Mouse (Mus musculus) c-Kit-positive CD71-positive TER-119-negative erythroid progenitor cells, embryonic 14.5 days (primary cell): ENCODE results near the gene 4930550C14Rik.

Experiments used
- DNase-seq: peaks from one replicate; pipeline ENCODE4 v3.0.0-alpha.2; 2013; ENCODE audit warnings: low read depth

4930550C14Rik gene

GRCm38 (mm10) chr9:53402291-53402711, at the start of gene 4930550C14Rik:
Gene 4930550C14Rik, plus strand, starts transcription at chr9:53402325.
- no peak for DNase-seq

- DNase-seq = no peak
These were observed 49.0 kb upstream of the 4930550C14Rik start for GRCm38 (mm10) chr9:53353161-53353560.

DNA sequence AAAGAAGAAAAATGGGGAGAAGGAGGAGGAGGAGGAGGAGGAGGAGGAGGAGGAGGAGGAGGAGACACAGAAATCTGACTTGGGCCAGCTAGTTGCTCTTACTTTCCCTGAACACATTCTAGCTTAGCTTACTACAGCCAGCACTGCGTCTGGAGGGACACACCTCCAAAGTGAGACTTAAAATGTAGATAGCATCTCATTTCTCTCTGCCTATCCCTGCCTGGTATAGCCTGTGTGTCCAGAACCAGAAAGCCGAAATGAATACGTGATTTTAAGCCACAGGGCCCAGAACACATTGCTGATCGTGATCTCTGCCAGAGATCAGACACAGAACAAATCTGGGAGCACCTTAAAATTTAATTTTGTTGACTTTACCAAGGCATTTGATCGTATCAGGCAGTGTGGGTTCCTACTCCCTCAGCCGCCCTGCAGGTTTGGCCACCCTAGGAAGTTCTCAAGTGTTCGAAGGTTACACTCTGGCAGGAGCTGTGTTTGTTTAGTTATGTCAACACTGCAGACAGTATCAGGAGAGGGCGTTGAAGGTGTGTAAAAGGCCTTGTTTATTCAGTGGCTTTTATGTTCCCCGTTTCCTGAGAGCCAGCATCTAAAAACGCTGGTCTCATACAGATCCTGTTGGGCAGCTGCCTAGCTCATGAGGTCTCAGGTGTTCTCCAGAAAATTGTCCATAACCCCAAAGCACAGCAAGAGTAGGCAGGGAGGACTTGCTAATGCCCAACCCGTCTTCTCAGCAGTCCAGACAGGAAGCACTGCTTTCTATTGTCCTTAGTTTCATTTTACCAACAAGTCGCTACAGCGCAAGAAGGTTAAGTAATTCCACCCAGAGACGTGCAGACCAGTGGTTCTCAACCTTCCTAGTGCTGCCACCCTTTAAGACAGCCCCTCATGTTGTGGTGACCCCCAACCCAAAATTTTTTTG, 45.6 kb upstream of the 4930550C14Rik start:
- no peak for DNase-seq

- DNase-seq = no peak
These were observed 30.8 kb upstream of the 4930550C14Rik start for GRCm38 (mm10) chr9:53371339-53371738.

- DNase-seq = no peak
These were observed 26.2 kb upstream of the 4930550C14Rik start for GRCm38 (mm10) chr9:53375907-53376306.

DNA sequence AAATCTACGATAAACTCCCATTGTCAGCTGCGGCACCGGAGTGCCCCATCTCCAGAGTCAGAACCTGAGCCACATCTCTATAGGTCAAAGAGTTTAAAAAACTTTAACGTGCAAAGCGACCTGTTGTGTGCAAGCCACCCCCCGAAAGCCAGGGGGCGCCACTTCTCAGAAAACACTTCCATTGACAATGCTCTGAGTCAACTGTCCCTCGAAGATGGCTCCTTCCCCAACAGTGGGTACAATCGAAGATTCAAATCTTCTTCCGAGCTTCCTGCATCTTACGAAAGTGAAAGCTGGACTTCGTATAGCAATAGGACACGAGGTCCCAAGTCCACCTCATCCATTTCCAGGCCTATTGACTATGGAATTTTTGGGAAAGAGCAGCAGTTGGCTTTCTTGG, 25.3 kb upstream of the 4930550C14Rik start:
- DNase-seq = no peak

GRCm38 (mm10) chr9:53377597-53377996, 24.5 kb upstream of the 4930550C14Rik start:
- no peak for DNase-seq

GRCm38 (mm10) chr9:53378171-53378570, 24.0 kb upstream of the 4930550C14Rik start:
- no peak for DNase-seq

GRCm38 (mm10) chr9:53380595-53380994, 21.5 kb upstream of the 4930550C14Rik start:
- no peak for DNase-seq

DNA sequence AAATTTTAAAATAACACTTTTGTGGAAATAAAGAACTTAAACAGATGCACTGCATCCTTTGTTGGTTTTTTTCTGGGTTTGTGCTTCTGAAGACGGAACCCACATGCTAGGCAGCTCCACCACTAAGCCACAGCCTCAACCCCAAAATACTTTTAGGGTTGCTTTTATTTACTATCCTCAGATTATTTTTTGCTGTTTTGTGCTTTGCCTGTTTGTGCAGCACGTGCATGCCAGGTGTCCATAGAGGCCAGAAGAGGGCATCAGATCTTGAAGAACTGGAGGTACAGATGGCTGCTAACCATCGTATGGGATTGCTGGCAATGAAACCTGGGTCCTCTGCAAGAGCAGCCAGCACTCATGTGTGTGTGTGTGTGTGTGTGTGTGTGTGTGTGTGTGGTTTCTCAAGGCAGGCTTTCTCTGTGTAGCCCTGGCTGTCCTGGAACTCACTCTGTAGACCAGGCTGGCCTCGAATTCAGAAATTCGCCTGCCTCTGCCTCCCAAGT, 21.0 kb upstream of the 4930550C14Rik start:
- no peak for DNase-seq

DNA sequence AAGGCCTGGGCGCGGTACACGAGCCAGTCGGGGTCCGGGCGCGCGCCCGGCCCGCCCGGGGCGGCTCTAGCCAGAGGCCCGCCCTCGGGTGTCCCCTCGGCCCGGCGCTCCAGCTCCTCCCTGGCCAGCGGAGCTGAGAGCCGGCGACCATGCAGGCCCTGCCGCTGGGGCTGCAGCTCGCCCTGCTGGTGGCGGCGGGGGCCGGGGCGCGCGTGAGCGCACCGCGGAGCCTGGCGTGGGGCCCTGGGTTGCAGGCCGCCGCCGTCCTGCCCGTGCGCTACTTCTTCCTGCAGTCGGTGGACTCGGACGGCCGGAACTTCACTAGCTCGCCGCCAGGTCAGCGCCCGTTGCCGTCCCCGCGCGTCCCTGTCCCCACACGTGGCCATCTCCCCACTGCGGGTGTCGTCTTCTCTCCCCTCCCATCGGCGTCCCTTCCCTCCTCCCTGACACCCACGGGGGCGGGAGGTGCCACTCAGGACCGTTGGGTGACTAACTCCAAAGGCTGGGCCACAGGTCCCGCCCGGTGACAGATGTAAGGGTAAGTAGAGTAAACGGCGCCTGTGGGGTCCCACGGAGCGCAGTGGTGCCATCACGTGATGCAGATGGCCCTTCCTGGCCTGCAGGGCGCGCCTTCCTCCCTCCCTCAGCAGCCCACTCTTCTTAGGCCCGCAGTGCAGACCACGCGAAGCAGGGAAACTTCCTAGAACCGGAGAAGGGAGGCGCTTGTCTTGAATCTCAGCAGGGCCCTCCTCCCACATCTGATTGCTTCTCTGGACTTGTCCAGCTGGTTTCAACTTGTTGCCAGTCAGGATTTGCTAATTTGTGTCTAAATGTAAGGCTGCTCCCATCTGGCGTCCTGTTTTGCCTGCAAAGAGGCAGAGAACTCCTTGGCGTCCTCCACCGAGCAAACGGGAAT, 17.9 kb upstream of the 4930550C14Rik start, which contains the start of gene Kdelc2:
Gene Kdelc2 (plus strand): TSS at position 75 of the 916 bp plus-strand sequence.
- DNase-seq = no peak

- DNase-seq = no peak
These were observed 17.3 kb upstream of the 4930550C14Rik start for GRCm38 (mm10) chr9:53384873-53385272.

DNA sequence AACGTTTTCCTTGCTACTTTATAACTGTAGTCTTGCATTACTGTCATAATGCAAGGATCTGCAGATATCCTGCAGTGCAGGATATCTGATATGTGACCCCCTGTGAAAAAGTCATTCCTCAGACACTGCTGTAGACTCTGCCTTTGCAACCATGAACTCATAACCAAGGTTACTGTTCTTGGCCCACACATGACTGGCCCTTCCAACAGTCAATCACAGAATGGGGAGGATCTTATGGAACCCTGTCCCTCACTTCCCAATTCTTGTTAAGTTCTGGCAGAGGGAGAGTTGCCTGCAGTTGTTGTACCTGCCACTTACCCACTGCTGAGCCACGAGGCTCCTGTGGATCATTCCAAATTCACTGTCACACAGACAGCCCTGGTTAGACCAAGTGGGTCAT, 14.7 kb upstream of the 4930550C14Rik start:
- no peak for DNase-seq

GRCm38 (mm10) chr9:53389109-53389508, 13.0 kb upstream of the 4930550C14Rik start:
- no peak for DNase-seq

DNA sequence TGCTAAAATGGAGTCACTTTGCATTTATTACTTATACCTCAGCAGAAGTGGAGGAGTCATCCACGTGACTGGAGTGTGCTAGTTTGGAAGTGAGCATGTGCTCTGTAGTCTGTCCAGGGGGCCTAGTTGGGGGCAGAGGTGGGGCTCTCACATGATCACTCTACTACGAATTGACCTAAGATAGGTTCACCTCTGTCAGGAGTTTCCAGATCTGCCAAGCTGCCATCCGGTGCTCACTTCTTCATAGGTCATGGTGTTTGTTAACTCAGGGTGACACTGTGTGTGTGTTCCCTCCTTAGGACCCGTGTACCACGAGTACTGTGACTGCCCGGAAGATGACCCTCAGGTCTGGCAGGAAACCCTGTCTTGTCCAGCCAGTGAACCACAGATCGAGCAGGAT, 12.0 kb upstream of the 4930550C14Rik start:
- DNase-seq = no peak

- no peak for DNase-seq
These were observed 4.3 kb upstream of the 4930550C14Rik start for GRCm38 (mm10) chr9:53397685-53398387.

DNA sequence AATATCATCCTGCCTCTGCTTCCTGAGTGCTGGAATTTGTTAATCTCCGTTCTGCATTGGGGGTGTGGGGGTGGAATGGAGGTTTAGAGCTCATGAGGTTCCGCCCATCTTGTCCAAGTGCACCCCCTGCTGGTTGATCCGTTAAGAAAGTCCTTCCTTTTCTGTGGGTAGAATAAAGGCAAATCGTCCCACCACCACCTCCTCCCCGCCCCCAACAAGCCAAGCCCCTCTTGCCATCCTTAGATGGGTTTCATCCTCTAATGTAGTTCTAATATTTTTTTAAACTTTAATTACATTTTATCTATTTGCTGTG, 3.8 kb upstream of the 4930550C14Rik start:
- DNase-seq = peak; percentile 55

DNA sequence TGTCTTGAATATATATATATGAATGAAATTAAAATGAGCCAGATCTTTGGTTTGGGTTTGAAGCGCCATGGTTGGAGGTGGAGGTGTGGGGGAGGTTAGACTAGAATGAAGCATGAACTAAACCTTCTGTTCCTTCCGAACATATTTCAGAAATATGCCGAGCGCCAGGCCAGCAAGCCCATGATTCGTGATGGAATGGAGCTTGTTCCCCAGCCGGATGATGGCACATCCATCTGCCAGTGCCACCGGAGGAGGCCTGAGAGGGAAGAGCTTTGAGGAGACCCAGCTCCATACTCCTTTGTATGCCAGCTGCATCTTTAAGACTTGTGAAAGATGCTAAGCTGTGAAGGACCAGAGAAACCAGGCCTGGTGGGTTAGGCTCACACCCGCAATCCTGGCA, 2.6 kb upstream of the 4930550C14Rik start:
- no peak for DNase-seq

DNA sequence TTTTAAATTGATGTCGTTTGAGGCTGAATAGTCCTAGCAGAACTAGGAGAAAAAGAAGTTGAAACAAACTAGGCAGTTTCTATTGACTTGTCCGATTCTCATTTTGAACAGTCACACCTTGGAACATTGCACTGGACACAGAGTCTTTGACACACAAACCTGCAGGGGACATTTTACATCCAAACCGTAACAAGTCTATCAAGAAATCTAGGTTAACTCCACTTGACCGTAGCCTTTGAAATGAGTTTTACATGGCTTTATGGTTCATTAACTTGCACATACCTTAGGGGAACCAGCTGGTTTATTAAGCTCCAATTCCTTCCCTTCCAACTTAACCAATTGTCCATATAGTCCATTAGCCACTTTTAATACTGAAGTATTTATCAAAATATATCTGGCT, 1.4 kb upstream of the 4930550C14Rik start:
- no peak for DNase-seq

GRCm38 (mm10) chr9:53401146-53401545, 979 bp upstream of the 4930550C14Rik start:
- no peak for DNase-seq

- no peak for DNase-seq
These were observed 866 bp downstream of the 4930550C14Rik start for GRCm38 (mm10) chr9:53402991-53403390.
